Mouse (Mus musculus) ES-E14 (cell line): ENCODE measurements around the gene Zfp219. TPM values are rescaled to one million over a fixed set of nuclear protein-coding genes. Genes with fewer than 3 reads are reported as not detected.

Experiments used
- DNase-seq: peaks from one replicate; pipeline ENCODE4 v3.0.0-alpha.2; 2013; ENCODE audit warnings: low read depth, low spot score
- H3K27ac ChIP-seq: 2 replicates; pipeline ENCODE4 v1.5.1; 2012; ENCODE audit warnings: low read depth, mild to moderate bottlenecking, low read length, moderate library complexity, mixed read lengths; ENCODE audit not compliant: poor library complexity, insufficient read depth, severe bottlenecking
- H3K36me3 ChIP-seq: 2 replicates; pipeline ENCODE4 v1.6.1; 2012; ENCODE audit warnings: mild to moderate bottlenecking, low read length, moderate library complexity, mixed read lengths; ENCODE audit not compliant: control insufficient read depth, poor library complexity, insufficient read depth, severe bottlenecking
- H3K4me1 ChIP-seq, 2 experiments: fragments of 150-350 bp in 1 of 2; sonication (generic) in 1 of 2; 2 replicates each; pipeline ENCODE4 v1.6.1; 2012; ENCODE audit warnings: low read length in 2 of 2, mild to moderate bottlenecking in 1 of 2, mixed read lengths in 1 of 2; ENCODE audit not compliant: control insufficient read depth in 2 of 2, insufficient read depth in 2 of 2, poor library complexity in 1 of 2
- H3K4me3 ChIP-seq, 2 experiments: fragments of 150-350 bp in 1 of 2; sonication (generic) in 1 of 2; 2 replicates each; pipeline ENCODE4 v1.5.1; 2012; ENCODE audit warnings: low read length in 2 of 2, low read depth in 1 of 2, mild to moderate bottlenecking in 1 of 2, mixed read lengths in 1 of 2; ENCODE audit not compliant: insufficient read depth in 1 of 2, poor library complexity in 1 of 2, severe bottlenecking in 1 of 2
- H3K9ac ChIP-seq: 2 replicates; pipeline ENCODE4 v1.6.1; 2012; ENCODE audit warnings: low read depth, mild to moderate bottlenecking, low read length, mixed read lengths; ENCODE audit not compliant: poor library complexity, insufficient read depth, severe bottlenecking
- H3K9me3 ChIP-seq: fragments of 150-350 bp; sonication (generic); 2 replicates; pipeline ENCODE4 v1.6.1; 2012; ENCODE audit warnings: low read depth, mild to moderate bottlenecking, low read length; ENCODE audit not compliant: control insufficient read depth, insufficient read depth
- CHD2 ChIP-seq: IDR thresholded peaks from 2 replicates; pipeline ENCODE4 v1.6.1; 2014; ENCODE audit warnings: mild to moderate bottlenecking, low read depth, low read length, inconsistent platforms
- HCFC1 ChIP-seq: IDR thresholded peaks from 2 replicates; pipeline ENCODE4 v1.6.1; 2012; ENCODE audit warnings: low read length, inconsistent platforms, borderline replicate concordance; ENCODE audit not compliant: insufficient read depth
- MAFK ChIP-seq: IDR thresholded peaks from 2 replicates; pipeline ENCODE4 v1.6.1; 2014; ENCODE audit warnings: mild to moderate bottlenecking, low read depth, low read length, inconsistent platforms; ENCODE audit not compliant: insufficient read depth
- ZC3H11A ChIP-seq: IDR thresholded peaks from 2 replicates; pipeline ENCODE4 v1.6.1; 2012; ENCODE audit warnings: low read depth, mild to moderate bottlenecking, inconsistent platforms, low read length, borderline replicate concordance
- ZNF384 ChIP-seq: IDR thresholded peaks from 2 replicates; pipeline ENCODE4 v1.6.1; 2012; ENCODE audit warnings: low read depth, low read length, inconsistent platforms
- in situ Hi-C, 2 experiments: fragments of 600-800 bp; cut with MboI; formaldehyde crosslinking; loops; one replicate each; pipeline ENCODE4 v1.15.1; 2025; ENCODE audit warnings: low sequenced_read_pairs in 2 of 2, inconsistent platforms in 1 of 2; ENCODE audit not compliant: unreplicated experiment in 2 of 2
- total RNA-seq: library from RNA; depleted of rRNA; stranded (reverse); fragments of 300-350 nt; gene quantifications from 2 replicates; pipeline ENCODE4 v1.2.3, GENCODE M21; 2012

Zfp219 gene
- total RNA-seq, 1 experiment, result 59.5 TPM

DNA sequence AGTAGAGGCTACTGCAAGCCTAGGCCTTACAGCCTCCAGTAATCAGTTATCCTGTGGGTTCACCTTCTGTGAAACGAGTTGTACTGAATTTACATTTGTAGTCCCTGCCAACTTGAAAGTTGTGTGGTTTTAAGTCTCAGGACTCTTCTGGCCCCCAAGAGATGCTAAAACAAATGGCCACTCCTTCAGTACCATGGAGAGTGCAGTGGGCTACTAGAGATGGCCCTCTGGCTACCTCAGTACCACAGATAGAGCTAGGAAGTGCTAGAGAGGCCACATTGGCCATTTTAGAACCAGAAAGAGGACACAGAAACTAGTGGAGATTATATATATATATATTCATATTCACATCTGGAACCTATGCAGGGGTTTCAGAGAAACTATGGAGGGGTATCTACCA lies 8.8 kb downstream of the Zfp219 start:
- H3K4me3 ChIP-seq, result no peak overlapping the region
- H3K9me3 ChIP-seq, result no peaks in the 10 kb centered on the region
- no peak overlapping the region for H3K9ac ChIP-seq
- peaks cover 12 to 14% of the 10 kb centered on the region in 2 experiments for H3K4me1 ChIP-seq
- no peak for DNase-seq
- H3K36me3 ChIP-seq, result peaks cover 22% of the 10 kb centered on the region
- TF ChIP-seq ZC3H11A, result no peak
- no peak for TF ChIP-seq HCFC1
- TF ChIP-seq MAFK, result no peak
- no peak for TF ChIP-seq CHD2
- no peak for TF ChIP-seq ZNF384
- H3K27ac ChIP-seq, result no peak overlapping the region; the same call in 1 of the 2 replicates
- in situ Hi-C loops, result loop anchor here in 1 of 2 experiments (25.0 kb wide), 1 partner anchor 99 kb away; the partner anchor contains the start of genes Ndrg2, Rnase13 and Tppp2

DNA sequence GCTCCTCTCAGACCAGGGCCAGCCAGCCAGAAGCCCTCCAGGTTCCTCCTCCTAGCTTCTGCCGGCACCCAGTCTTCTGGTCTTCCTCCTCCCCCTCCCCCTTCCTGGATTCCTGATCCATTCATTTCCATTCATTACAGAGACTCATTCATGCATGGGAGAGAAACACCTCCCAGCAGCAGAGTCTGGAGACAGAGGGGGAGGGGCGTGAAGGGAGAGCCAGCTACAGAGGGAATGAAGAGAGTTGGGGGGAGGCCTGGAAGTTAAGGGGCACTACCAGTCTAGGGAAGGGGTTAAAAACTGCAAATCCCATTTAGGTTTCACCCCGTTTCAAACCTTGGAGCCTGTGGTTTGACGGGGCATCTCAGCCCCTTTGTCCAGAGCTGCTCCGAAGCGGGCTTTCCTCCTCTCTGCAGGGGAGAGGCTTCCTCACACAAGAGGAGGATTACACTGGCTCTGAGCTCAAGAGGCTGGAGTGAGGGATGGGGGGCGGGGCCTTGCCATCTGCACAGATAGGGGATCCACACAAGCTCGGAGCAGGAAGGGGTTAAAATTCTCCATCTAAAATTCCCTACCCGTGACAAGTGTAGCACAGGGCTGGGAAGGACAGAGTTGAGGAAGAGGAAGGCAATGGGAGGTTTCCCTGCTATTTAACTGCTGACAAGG lies 10.0 kb downstream of the Zfp219 start:
- Histone ChIP-seq H3K36me3 (peaks cover 33% of the 10 kb centered on the region), H3K4me1 (peaks cover 9 to 12% of the 10 kb centered on the region in 2 experiments; a peak in 3 of 4 replicates), H3K4me3 (peak overlapping the region; percentile 55 to 68), H3K9me3 (no peaks in the 10 kb centered on the region), H3K27ac (peak overlapping the region; percentile 88), H3K9ac (peak overlapping the region; percentile 41)
- in situ Hi-C loops, result loop anchor here in 1 of 2 experiments (25.0 kb wide), 1 partner anchor 98 kb away; the partner anchor contains the start of genes Ndrg2, Rnase13 and Tppp2
- 0 out of 2 replicates have a peak, but pooled peaks have one; percentile 47 for TF ChIP-seq HCFC1
- TF ChIP-seq ZNF384, result no peak
- DNase-seq, result peak; percentile 93

- H3K9me3 ChIP-seq, result no peaks in the 10 kb centered on the region
- in situ Hi-C loops, result loop anchor here in 1 of 2 experiments (25.0 kb wide), 1 partner anchor 98 kb away; the partner anchor contains the start of genes Ndrg2, Rnase13 and Tppp2
- peaks cover 39% of the 10 kb centered on the region for H3K36me3 ChIP-seq
- H3K4me1 ChIP-seq, result peaks cover 9 to 12% of the 10 kb centered on the region in 2 experiments; a peak in 3 of 4 replicates
- H3K27ac ChIP-seq, result peak overlapping the region; percentile 88; the same call in 1 of the 2 replicates
- peak overlapping the region; percentile 55 to 68 for H3K4me3 ChIP-seq
- no peak for DNase-seq
- H3K9ac ChIP-seq, result peak overlapping the region; percentile 28
- TF ChIP-seq MAFK, result no peak
- TF ChIP-seq ZC3H11A, result no peak
- no peak for TF ChIP-seq ZNF384
- TF ChIP-seq HCFC1, result no peak
- no peak for TF ChIP-seq CHD2
Measured at GRCm38 (mm10) chr14:52009841-52010240, 10.7 kb downstream of the Zfp219 start.

- Histone ChIP-seq H3K36me3 (peaks cover 40% of the 10 kb centered on the region), H3K9ac (peak overlapping the region; percentile 28; the same call in 1 of the 2 replicates), H3K4me1 (peaks cover 9 to 12% of the 10 kb centered on the region in 2 experiments; a peak in 3 of 4 replicates), H3K4me3 (peak overlapping the region; percentile 55 to 68), H3K27ac (0 out of 2 replicates have a peak overlapping the region, but pooled peaks have one; percentile 2), H3K9me3 (no peaks in the 10 kb centered on the region)
- in situ Hi-C loops, result loop anchor here in 1 of 2 experiments (25.0 kb wide), 1 partner anchor 97 kb away; the partner anchor contains the start of genes Ndrg2, Rnase13 and Tppp2
- DNase-seq, result no peak
- no peak for TF ChIP-seq CHD2
- TF ChIP-seq ZC3H11A, result no peak
Measured at GRCm38 (mm10) chr14:52009361-52009760, 11.2 kb downstream of the Zfp219 start.
